Mouse (Mus musculus): ENCODE results near the gene Camta2.

The Camta2 gene

DNA sequence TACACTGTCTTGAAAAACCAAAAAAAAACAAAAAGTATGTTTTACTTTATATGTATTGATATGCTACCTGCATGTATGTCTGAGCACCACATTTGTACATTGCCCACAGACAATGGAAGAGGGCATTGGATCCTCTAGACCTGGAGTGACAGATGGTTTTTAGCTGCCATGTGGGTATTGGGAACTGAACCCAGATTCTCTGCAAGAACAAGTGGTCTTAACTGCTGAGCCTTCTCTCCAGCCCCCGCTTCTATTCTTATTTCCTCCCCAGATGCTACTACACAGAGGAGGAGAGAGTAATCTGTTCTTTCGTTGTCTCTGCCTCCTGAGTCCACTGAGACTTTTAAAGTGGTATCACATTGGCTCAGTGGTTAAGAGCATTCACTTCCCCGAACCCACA lies 5.6 kb upstream of the Camta2 start:
- no peak for DNase-seq (ENCODE audit: low spot score in 2 of 2)

DNA sequence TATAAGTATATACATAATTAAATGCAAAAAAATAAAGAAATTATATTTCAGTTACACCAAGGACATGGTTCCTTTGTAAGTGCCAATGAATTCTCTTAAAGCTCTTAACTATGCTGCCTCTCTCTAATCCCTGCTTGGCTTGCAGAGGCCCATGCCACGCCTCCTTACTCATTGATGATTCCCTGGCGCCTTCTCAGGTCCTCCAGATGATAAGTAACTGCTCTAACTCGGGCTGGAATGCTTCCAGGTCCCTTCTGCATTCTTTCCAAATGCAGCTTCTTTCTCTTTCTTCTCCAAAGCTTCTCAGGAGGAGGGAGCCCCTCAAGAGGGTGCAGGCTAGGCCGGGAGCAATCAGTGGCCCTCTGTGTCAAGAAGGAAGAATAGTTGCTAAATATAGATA lies 1.7 kb upstream of the Camta2 start:
- no peak for DNase-seq (ENCODE audit: low spot score in 2 of 2)

DNA sequence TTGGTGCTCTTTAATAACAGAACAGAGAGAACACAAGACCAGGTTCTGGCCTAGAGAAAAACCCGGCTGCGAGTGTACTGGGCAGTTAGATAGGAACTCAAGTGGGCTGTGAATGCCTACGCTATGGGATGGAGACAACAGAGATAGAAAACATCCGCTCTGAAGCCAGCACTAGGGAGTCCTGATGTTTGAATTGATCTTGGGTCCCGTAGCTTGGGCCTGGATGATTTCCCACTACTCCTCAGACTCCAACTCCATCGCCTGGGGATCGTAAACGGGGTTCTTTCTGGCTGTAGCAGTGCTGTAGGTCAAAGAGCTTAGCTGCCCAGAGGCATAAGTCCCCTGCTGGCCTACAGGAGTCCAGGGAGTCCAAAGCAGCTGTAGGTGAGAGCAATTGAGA lies 467 bp upstream of the Camta2 start:
- no peak for DNase-seq (ENCODE audit: low spot score in 2 of 2)

DNA sequence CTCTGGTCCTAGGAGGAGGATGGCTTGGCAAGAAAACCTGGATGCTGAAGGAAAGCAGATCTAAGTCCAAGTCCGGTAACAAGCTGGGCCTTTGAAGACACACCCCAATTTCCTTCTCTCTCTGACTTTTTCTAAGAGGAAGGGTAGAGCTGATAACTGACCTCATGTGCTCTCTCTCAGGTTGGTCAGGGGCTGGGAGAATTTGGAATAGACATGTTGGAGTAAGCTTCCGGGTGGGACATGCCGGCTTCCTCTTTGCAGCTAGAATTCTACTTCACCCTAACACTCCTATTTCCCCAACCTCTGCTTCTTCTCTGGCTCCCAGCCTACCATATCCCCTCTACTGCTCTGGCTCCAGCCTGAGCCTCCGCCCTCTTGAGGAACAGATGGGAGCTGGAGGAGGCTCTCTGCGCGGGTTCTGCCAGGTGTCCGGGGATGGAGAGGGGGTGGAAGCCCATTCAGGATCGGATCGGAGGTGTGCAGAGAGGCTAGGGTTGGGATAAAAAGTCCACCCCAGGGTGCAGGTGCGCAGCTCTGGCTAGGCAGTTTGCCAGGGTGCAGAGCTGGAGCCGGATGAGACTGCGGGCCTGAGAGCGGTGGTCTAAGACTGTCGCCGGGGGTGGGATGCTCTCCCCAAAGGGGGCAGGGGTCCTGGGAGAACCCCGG lies 871 bp downstream of the Camta2 start:
- DNase-seq (ENCODE audit: low spot score in 2 of 2): peak; percentile 44 to 78

DNA sequence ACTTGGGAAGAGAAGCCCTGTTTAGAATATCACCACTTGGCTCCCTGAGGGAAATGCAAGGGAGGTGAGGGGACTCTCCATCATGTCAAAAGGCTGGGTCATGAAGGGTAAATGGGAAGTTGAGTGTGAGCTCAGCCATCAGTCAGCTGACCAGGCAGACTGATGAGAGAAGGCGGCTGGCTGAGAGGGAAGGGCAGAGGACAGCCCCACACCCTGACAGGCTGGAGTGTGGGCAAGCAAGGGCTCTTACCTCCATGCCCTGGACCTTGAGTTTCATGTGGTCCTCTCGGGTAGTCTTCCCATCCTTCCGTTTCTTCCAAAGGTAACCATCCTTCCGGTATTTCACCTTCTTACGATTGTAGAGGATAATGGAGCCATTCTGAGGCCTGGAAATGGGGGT lies 4.3 kb downstream of the Camta2 start:
- DNase-seq (ENCODE audit: low spot score in 2 of 2): no peak

DNA sequence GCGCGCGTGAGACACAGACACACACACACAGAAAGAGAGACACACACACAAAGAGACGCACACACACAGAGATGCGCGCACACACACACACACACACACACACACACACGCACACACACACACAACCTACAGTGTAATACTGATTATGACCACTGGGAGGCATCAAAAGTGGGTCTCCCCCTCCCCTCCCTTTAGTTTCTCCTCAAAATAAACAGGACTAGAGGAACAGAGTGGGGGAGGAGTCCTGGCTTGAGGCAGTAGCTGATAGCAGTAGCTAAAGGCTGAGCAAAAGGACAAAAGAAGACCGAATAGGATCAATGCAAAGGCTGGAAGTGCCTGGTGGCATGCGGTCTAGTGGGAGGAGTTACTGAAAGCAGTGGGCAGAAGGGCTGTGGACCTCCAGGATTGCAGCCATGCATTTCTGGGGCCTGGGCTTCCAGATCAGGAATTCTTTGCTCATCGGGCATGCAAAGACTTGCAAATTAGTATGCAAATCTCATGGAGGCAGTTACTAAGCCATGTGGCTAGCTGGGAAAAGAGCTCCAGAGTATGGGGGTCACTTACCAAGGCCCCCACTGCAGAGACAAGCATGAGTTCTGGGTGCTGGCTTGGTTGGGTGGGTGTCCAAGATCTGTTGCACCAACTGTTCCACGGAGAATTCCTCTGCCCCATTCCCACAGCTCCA lies 5.9 kb downstream of the Camta2 start:
- DNase-seq (ENCODE audit: low spot score in 2 of 2): peak in 1 of 2 experiments; percentile 47

DNA sequence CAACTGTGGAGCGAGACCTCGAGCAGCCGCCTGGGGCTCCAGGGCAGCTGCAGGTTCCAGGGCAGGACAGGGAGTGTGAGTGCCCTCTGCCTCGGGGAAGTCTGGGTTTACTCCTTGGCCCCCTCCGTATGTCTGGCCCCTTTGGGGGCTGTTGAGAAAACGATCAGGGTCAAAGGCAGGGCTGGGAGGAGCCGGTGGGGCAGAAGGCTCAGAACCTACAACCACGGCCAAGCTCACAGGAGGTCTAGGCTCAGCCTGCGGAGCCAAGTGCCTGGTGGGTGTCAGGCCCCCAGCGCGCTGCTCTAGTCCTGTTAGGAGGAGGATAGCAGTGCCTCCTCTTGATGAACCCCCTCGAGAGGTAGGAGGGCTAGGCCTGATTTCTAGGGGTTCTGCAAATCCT lies 6.7 kb downstream of the Camta2 start:
- no peak for DNase-seq (ENCODE audit: low spot score in 2 of 2)

DNA sequence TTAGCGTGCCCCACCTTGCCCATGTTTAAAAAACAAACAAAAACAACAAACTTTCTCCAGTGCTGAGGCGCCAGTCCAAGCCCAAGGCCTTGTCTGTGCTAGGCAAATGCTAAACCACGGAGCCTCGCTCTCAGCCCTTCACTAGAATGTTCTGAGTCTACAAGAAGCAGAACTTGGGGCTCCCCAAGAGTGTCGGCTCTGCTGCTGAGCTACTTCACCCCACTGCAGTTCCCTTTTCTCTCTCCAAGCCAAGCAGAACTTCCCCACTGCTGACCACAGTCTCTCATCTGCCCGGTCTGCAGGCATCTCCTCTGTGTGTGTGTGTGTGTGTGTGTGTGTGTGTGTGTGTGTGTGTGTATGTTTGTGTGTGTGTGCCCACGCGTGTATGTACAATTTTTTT lies 8.0 kb downstream of the Camta2 start:
- peak in 1 of 2 experiments; percentile 33 for DNase-seq (ENCODE audit: low spot score in 2 of 2)

DNA sequence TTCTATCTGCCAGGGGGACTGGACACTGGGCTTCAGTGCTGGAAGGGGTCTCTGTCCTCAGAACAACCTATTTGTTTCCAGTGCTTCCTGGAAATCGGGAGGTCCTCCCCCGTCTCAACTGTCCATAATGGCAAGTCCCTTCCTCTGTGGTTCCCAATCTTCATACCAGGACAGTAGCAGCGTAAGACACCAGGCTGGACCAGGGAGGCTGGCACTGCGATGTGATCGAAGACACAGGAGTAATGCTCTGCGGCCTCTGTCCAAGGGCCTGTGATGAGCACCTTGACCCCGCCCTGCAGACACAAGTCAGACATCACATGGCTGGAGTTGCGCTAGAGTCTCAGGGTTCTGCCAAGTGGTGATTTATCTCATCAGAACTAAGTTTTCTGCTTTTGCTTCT lies 8.5 kb downstream of the Camta2 start:
- DNase-seq (ENCODE audit: low spot score in 2 of 2): no peak

DNA sequence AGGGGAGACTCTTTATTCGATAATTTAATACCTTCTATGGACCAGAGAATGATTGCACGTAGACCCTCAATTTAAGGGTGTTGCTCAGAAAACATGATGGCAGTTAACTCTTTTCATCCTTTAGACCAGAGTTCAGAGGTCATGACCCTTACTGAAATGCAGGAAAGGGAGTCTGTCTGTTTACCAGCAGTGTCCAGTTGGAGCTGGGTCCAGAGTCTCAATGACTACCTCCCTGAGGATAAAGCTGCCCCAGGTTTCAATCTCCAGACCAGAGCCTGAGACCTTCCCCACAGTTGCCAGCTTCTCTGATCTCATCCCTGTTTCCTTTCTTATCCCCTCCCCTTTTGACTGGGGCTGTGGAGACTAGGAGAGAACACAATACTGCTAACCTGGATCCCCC lies 9.3 kb downstream of the Camta2 start:
- no peak for DNase-seq (ENCODE audit: low spot score in 2 of 2)

DNA sequence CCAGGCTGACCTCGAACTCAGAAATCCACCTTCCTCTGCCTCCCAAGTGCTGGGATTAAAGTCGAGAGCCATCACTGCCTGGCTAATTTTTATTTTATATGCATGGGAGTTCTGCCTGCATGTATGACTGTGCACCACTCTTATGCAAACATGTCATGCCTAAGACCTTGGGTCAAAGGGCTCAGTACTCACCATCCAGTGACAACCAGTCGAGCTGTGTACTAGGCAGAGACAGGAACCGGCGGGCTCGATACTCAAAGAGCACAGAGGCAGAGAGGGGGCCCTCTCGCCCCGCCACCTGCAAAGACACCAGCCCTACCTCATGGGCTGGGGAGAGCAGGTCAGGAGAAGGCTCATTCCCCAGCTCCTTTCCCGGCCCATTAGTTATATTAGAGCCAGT lies 9.8 kb downstream of the Camta2 start:
- no peak for DNase-seq (ENCODE audit: low spot score in 2 of 2)

DNA sequence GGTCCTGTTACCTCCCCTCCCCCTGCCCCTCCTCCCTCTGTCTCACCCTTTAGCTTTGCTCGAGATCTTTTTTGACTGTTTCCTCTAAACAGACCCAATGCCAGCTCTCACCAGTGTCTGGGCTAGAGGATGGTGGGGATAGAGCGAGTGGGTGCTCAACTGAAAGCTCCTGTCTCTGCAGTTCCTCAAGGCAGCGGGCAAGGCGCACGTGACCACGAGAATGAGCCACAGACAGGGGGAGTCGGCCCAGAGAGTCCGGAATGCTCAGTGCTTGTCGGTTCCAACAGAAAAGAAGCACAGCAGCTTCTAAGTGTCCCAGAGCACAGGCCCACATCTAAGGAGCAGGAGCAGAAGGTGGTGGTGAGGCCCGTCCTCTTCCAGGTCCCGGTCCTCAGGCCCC lies 13.4 kb downstream of the Camta2 start:
- DNase-seq (ENCODE audit: low spot score in 2 of 2): no peak

DNA sequence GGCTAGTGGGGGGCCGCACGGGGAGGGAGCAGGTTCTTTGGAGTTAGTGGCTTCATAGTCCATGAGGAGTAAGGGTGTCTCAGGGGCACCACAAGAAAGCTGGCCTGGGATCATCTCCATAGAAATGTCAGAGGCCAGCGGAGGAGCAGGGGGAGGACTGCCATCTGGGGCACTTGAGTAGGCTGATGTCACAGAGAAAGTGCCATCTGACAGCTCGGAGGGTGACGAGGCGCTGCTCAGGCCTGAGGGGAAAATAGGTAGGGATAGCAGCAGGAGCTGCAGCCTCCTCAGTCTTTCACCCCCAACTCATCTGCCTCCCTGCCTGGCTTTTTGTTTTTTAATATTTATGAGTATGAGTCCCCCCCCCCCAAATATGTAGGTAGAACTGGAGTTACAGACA lies 13.9 kb downstream of the Camta2 start:
- DNase-seq (ENCODE audit: low spot score in 2 of 2): no peak

DNA sequence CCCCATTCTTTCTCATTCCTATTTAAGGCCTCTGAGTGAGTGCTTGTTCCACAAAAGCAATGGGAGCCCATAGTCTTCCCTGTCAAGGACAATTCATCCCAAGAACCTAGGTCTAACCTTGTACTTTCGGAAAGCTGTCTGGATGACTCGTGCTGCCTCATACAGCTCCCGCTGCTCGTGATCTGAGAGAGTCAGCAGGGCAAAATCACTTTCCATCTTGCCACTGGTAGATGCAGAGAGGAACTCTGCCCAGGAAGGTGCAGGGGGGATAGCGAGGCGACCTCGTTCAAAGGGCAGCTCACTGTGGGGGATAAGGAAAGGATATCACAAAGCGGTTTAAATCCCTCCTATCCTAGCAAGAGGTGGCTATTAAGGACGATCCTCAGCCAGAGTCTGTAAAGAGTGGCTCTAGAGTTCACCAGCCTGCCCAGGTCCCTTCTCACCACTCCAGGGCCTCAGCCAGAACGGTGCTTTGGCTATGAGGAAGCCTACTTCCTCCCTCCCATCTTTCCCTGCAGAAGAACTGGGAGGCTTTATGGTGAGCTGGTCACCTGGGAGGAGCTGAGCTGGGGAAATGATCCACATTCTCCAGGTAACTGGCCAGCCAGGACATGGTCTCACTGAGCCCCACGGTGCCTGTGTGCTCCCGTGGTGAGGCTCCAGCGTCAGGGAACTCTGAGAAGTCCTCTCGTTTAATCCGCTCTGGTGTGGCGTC lies 16.4 kb downstream of the Camta2 start:
- DNase-seq (ENCODE audit: low spot score in 2 of 2): no peak

DNA sequence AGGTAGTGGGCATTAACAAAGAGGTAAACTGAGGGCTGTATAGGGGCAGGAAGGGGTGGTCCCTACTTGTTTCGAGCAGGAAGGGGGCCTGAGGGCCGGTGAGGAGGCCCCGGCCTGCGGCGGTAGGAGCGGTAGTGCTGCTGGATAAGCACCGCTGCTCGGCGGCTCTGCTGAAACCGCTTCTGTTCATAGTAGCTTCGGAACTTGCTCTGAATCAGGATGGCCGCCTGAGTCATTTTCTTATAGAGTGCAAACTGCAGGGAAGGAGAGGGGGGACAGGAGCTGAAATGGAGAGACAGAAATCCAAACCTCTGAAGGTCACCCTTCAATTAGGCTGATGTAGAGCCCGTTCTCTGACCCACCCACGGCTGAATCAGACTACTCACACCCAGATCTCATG lies 17.4 kb downstream of the Camta2 start:
- DNase-seq (ENCODE audit: low spot score in 2 of 2): peak in 1 of 2 experiments; percentile 30

DNA sequence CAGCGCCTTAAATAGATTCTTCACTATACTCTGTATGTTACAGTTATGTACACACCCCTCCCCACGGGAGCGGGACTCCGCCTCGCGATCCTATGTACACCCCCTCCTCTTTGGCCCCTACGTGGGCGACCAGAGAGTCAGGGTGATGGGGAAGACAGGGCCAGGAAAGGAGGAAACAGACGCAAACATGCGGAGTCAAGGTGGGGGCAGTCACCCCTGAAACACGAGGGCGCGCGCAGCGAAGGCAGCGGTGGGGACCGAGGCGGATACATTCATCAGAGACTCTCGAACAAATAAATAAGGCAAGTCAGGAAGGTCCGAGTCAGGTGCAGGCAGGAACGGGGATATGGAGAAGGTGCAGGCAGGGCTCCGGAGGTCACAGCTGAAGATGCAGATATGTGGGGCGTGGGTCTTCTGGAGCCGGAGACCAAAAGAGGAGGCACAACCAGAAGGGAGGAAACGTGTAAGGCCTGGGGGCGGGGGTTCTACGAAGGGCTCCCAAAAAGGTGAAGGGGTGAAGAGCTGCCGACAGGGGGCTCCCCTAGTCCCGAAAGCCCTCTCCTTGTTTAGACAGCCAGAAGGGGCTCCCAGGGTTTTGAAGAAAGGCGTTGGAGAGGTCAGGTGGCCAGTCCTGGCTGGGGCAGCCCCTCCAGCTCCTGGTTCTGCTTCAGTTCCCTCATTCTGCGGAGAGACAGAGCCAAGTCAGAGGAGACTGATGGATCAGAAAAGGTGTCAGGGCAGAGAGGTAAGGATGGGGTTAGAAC lies 18.1 kb downstream of the Camta2 start:
- DNase-seq (ENCODE audit: low spot score in 2 of 2): peak in 1 of 2 experiments; percentile 78

DNA sequence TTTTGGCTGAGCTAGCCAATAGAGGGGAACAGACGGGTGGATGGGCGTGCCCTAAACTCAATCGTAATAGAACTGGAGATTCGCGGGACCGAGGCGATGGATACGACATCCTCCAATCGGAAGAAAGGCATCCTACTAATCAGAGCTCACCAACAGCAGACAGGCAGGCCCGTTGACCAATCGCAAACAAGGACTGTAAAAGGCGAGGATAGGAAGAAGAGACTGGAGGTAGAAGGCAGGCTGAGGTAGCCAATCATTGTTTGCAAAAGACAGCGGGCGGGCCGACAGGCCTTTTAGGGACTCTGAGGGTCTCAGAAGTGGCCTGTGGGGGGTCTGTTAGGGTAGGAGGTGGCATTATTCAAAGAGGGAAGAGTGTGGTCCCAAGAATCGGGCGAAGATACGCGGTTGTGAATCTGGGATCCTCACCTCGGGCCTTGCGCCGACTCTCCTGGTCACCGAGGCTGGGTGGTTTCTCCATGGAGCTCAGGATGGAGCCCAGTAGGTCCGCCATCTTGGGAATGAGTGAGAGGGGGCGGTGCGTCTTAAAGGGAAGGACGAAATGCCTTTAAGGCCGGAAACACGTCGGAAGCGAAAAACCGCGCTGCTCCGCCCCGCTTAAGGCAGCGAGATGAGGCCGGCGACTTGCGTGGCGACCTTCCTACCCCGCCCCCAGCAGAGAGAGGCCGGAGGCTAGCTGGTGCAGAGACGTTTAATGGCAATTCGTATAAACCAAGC lies 19.0 kb downstream of the Camta2 start, which contains the start of gene Spag7:
Spag7 (minus strand) TSS at position 646 of the 735 bp plus-strand sequence.
- DNase-seq (ENCODE audit: low spot score in 2 of 2): peak; percentile 99

DNA sequence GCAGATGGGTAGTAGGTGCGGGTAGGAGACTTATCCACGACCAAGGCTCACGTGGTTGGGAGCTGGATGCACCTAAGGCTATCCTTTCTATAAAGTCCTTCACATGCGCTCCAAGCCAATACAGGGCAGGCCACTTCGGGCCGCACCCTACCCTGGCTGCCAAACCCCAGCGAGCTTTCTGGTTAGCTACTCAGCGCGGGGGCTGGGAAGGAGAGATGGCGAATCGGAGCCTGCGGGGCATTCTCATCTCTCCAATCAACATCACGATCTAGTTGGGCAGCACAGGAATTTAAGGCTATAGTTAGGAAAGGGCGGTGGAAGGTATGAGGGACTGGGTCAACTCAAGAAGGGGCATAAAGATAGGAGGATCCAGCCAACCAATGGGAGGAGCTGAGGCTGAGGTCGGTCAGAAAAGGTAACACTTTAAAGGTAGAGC lies 19.6 kb downstream of the Camta2 start:
- DNase-seq (ENCODE audit: low spot score in 2 of 2): no peak

DNA sequence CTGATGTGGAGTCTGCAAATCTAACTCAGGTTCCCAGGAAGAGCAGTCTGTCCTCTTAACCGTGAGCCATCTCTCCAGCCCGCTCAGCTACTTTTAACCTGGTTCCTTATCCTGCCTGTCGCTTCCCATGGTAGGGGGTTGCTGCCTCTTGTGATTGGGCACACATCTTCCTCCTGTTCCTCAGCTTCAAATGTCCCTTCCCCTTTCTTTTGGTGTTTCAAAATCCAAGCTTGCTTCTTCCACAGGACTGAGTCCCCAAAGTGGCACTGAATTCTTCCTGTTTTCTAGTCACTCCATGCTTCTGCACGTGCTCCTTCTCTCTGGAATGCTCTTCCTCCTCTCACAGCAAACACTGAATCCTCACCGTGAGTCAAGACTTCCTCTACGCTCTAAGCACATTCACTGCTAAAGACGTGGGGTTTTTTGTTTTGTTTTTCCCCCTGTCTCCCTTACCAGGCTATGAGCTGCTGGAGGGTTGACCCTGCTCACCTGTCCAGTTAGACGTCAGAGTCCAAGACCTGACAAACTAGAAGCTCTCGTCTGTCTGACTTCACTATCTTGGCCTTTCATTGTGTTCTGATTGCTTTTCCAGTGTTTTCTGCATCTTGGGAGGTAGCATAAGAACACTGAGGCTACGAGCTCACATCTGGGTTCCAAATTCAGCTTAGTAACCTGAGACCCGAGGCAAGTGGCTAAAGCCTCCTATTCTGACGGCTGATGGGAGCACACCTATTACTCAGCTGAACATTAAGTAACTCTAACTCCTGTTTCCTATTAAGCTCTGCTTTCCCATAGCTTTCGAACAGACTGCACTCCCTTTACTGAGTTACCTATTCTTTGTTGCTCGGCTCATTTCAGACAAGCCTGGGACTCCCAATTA lies 20.4 kb downstream of the Camta2 start:
- DNase-seq (ENCODE audit: low spot score in 2 of 2): no peak

DNA sequence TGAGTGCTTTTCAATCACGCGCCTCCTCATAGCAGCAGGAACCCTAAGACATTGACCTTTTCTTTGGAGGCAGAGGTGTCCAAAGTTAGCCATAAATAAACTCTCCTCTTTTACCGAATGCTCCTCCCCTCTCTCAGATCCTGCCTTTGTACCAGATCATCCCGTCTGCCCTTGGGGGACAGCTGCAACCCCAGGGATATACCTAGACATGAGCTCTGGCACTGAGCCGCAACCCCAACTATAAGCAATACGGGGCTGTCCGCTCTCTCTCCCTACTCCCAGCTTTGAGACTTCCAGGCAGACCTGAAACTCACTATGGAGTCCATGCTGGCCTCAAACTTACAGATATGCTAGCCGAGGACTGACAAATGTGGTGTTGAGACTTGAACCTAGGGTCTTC lies 21.2 kb downstream of the Camta2 start:
- no peak for DNase-seq (ENCODE audit: low spot score in 2 of 2)
